Mouse (Mus musculus) retina, postnatal 7 days (tissue): ENCODE results near the gene Mis18a.
A peak's percentile ranks its signal among the peaks of the same experiment; 100 is the strongest.

Source experiments
- DNase-seq: peaks from one replicate; pipeline ENCODE4 v3.0.0-alpha.2; 2012; ENCODE audit warnings: low read depth, low spot score

Gene Mis18a

DNA sequence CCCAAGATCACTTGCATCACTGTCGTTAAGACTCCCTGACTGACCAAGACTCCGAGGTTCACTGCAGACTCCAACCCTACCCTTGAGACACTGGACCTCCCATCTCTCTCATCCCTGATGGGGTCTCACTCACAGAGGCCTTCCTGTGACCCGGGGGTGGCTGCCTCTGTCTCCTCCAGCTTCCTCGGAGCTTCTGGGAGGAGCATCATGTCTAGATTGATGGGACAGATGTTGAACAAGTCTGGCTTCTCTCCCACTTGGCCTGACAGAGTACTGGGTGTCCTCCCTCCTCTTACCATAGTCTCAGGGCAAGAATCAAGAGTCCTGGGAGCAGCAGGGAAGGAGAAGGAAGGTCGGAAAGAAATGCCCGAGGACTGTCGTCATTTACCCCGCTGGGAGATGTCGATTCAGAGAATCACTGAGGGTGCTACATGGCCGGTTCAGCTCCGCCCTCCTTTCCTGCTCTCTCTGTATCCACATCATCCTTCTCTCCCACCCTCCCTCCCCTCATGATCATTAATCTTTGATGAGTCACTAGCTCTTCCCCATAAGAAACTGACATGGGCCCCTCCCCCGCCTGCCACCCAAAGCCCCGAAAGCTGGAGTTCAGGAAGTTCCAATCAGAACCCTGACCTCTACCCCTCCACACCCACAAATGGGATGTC lies 22.9 kb downstream of the Mis18a start:
- no peak for DNase-seq

DNA sequence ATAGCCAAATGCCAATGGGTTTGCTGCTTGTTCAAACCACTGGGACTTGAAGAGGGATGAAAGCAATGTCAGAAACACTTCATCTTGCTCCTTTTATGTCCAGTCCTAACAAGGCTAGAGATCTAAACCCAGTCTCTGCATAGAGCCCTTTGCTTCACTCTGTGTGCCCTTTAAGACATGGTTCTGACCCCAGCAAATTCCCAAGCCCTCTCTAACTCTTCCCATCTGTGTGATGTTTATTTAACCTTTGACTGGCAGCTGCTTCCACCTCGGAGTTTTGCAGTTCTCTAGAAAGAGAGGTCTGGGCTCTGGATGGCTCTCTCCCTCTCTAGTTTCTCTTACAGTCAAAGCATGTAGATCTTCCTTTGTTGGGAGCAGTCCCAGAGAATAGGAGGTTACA lies 23.6 kb downstream of the Mis18a start:
- no peak for DNase-seq

DNA sequence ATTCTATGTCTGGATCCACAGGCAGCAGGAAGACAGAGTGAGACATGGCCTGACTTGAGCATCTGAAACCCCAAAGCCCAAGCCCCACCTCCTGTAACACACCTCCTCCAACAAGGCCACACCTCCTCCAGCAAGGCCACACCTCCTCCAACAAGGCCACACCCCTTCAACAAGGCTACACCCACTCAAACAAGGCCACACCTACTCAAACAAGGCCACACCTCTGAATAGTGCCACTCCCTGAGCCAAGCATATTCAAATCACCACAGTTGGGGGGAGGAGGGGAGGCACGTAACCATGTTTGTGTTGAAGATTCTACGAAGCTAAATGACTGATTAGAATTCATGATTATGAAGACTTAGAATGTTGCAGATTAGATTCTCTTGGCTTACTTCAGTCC lies 25.7 kb downstream of the Mis18a start:
- no peak for DNase-seq

DNA sequence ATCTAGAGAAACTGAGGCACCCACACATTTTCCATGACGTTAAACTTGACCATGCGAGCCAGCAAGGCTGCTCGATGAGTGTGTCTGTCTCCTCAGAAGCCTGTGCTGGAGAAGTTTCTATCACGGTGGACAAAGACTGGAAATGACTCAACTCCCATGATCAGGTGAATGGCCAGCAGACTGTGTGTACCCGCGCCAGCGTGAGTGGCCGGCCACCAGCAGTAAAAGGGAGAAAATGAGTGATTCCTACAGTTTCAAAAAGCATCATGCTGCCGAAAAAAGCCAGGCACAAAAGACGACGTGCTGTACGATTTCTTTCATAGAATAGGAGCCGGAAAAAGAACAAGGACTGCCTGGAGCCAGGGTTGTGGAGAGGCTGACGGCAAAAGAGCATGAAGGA lies 27.8 kb downstream of the Mis18a start:
- no peak for DNase-seq

DNA sequence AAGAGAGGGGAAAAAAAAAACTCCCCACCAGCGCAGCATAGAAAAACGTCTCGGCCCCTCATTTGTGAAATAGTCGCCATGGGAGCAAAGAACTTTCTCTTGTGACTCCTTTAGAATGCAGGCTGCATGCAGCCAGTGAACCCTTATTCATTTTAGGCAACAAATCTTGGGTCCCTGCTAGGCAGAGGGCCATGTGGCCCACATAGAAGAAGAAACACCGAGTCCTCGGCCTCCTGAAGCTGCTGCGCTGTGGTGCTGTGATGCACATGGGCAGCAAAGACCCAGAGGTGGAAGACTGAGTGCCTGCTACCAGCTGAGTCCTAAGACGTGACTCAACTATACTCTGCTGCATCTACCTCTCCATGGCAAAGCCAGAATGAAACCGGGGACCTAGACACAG lies 30.9 kb downstream of the Mis18a start:
- DNase-seq = no peak

DNA sequence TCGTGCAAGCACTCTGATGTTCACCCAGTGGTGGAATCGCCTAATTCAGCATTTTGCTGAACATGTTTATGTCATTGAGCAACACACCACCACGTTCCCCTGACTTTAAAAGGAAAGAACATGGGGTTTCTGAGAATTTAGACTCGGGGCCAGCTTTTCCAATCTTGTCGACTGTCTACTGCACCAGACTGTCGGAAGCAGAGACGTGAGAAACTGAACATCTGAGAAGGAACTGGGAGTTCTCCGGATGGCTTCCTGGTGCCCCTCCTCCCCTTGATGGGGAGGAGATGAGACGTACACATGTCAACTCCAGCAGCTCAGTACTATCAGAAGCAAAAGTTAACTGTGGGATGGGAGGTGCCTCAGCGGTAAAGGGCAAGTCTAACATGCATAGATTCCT lies 32.1 kb downstream of the Mis18a start:
- no peak for DNase-seq

DNA sequence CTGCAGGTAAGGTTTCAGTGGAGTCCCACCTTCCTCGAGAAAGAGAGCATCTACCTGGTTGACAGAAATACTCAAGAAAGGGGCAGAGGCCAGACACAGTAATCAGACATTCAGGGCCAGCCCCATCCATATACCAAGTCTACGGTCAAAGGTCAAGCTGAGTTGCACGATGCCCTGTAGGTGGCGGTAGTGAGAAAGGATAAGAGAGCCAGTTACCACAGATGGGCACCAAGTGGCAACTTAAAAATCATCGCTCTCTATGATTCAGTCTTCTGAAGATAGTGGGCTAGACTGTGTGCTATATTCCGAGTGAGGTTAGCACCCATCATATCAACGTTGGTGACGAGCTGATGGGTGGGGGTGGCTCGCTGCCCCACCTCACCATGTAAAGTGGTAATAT lies 32.5 kb downstream of the Mis18a start:
- DNase-seq = peak; percentile 54

DNA sequence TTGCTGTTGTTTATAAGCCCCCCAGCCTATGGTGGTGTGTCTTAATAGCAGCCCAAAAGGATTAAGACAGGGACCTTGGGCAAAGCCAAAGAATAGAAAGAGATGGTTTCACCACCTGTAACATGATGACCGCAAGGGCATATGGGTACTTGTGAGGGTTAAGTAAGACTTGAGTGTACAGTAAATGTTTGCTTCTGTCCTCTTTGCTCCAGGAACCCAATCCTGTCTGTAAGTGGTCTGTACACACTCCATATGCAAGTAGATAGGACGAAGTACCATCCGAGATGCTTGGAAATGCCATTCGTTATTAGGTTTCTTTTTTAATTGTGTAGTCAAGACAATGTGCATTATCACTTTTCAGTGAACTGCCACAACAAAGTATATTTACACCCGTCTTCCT lies 33.6 kb downstream of the Mis18a start:
- no peak for DNase-seq

DNA sequence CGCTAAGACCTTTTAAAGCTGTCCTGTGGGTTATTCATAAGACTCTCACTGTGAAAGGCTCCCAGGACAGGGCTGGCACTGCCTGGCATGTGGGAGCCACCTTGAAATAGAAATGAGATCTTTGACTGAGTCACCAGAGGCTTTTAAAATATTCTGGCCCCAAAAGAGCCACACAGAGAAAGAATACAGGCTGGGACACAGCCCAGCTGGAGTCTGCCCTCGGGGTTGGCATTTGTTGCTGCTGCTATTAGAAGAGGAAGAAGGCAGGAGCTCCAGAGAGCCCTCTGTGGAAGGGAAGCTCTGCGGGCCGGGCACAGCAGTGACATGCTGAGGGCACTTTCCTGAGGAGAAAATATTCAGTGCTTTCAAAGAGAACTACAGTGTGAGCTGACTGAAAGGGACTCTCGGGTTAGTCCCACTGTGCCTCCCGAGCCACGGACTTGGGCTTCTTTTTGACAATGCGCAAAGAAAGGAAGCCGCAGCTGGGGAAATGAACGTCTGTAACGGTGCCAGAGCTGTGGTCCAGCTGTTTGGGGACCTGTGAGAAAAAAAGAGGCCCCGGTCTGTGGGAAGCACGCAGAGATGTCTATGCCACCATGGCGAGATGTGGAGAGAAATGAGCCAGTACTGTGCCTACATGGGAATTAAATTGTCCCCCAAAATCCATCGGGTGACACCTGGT lies 34.4 kb downstream of the Mis18a start:
- DNase-seq = no peak

DNA sequence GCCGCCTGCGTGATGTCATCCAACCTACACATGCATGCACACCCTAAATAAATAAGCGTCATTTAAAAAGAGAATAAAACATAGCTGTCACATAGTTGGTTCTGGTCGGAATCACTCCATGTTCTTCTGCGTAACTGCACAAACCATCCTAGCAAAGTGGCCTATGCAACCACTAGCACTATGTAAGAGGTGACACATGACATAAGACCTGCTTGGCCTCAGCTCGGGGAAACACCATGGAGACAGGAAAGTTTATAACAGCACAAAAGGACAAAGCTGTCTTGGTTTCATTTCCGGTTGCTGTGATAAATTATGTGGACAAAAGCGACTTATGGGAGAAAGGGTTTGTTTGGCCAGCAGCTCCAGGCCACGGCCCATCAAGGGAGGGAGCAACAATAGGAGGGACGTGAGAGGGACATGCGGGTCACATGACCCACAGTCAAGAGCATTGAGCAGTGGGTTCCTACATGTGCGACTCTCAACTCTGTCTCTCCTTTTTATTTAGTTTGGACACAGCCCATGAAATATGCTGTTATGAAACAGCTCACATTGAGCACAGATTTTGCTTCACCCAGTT lies 39.4 kb downstream of the Mis18a start:
- no peak for DNase-seq

DNA sequence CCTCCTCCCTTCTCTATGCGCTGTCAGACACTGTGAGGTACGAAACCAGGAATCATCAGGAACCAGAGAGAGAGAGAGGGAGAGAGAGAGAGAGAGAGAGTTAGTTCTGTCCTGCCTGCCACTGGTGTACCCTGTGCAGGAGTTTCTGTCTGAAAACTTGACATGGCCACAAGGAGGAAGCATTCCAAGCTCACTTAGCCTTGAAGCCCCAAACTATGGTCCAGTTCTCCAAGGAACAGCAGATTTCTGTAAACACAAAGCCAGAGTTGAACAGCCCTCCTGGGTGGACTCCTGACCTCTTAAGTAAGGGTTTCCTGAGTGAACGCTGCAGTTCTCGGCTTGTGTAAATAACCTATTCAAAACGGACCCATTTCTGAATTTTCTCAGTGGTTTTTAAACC lies 40.2 kb downstream of the Mis18a start:
- DNase-seq = no peak

DNA sequence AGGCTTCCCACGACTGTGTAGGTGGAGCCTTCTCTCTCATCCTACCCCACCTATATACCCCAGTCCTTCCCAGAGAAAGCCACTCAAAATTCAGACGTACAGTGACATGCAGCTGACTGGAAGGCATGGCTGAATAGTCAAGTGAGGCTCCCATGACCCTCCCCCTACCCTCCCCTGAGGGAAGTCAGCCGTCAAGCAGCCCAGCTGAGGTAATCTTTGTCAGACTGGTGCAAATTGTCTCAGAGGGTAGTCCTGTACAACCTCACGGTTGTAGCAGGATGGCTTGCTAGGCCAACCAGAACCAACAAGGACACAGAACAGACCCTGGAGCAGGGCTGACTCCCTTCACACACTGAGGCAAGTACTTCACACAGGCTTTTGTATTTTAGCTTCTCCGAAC lies 43.1 kb downstream of the Mis18a start:
- DNase-seq = no peak

DNA sequence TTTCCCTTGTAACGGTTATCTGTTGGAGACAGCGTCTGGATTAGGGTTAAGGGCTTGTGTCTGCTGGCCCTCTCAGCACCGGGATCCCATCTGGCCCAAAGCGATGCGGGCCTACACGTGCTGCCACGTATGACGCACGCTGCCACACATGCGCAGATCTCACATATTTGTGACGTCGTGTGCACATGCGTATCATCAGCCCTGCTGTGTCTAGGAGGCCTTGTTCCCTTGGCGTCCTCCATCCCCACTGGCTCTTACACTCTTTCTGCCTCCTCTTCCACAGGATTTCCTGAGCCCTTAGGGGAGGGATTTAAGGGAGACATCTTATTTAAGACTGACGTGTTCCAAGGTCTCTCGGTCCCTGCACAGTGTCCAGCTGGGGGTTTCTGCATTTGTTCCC lies 47.2 kb downstream of the Mis18a start:
- DNase-seq = no peak

DNA sequence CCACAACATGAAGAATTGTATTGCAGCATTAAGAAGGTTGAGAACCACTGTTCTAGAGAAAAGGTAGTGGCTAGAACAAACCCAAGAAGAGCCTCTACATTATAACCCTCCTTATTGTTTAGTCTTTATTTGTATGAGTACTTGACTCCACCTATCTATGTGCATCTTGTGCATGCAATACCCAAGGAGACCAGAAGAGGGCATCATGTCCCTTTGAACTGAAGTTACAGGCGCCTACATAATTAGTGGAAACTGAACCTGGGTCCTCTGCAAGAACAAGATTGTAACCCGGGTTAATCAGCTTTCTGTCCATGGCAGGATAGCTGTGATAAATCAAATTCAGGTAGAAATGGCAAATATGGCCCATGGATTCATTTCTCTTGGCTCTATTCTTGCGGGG lies 48.4 kb downstream of the Mis18a start:
- no peak for DNase-seq

DNA sequence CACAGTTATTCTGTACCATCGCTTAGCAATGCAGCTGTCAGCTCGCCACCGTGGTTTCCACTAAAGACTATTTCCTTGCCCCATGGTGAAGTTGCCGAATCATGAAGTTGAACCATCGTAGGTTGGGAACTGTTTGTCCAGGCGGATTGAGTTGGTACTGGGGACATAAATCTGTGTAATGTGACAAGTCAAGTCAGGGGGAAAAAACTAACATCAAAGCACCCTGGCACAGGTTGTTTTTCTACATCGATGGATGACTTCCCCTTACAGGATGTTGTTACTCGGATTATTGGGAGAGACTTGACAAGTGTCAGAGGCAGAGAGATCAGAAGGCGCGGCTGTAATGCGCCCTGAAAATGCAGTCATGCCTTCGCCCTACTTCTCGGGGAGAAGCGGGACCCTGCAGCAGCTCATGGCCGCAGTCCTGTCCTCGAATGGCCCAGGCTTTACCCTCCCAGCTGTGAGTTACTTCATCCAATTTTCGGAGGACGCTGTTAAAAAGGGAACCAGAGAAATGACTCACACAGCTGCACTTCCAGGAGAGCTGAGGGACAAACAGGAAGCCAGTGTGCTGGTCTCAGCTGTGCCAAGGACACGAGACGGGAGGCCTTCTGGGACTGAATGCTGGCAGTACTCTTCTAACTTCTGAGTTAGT lies 50.2 kb downstream of the Mis18a start:
- no peak for DNase-seq

DNA sequence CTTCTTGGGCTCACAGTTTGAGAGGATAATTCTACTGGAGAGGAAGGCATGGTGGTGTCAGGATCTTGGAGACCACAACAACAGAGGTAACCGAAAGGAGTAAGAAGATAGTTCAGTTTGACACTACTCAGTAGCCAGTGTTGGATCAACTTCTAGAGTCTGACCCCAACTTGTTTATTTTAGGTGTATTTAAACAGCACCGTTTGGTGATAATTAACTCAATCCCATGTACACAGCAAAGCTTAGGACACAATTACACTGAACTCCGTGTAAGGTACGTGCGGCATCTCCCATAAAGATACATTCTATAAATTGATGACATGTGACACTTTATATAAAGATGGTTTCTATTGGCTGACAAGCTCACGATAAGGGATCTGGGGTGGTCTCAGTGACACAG lies 52.6 kb downstream of the Mis18a start:
- no peak for DNase-seq

DNA sequence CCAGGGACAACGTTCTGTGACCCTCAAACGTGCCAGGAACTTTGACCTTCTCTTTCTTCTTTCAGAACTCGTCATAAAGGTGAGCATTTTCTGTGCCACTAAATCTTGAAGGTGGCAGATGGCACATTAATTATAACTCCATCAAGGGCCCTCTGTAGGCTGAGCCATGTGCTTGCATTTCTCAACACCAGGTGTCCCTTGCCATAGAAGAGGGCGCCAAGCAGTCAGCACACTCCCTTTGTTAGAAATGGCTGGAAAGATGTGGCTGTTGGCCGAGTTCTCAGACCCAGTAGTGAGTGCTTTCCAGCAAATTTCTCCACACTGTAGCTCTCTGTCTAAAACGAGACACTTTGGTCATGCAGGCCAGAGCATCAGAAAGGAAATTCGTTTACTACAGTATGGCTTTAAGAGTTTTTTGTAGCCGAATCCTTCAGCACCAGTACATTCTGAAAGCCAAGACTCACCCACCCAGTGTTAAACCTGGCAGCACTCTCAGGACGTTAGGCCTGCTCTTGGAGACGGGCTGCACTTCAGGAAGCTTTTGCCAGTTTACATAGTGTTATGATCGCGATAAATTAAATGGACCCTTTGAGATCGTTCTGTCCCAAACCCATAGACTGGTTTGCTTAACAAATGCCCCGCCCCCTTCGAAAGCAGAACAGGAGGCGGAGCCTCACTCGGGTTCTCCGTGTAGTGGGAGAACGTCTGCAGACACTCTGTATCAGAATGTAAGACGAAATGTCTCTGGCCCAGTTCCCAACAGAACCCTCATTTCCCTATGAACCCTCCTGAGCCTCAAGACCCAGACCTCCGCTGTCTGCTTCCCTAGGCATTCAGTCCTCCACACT lies 53.5 kb downstream of the Mis18a start:
- no peak for DNase-seq
